Mouse (Mus musculus) midbrain, embryonic 13.5 days (tissue): ENCODE data around the gene Pdzk1ip1. TPM values are rescaled to one million over a fixed set of nuclear protein-coding genes. Genes with fewer than 3 reads are reported as not detected.

Source experiments
- ATAC-seq: fragments of 200-750 bp; cut with Nextera tagmentation; 2 replicates; pipeline ENCODE4 v1.8.0; 2017; ENCODE audit warnings: mild to moderate bottlenecking, moderate TSS enrichment, moderate library complexity
- H3K27ac ChIP-seq: fragments of 300-500 bp; sonication (generic); 2 replicates; pipeline ENCODE4 v1.5.1; 2015; ENCODE audit warnings: inconsistent platforms, mild to moderate bottlenecking, moderate library complexity
- H3K27me3 ChIP-seq: fragments of 300-500 bp; sonication (generic); 2 replicates; pipeline ENCODE4 v1.6.1; 2015; ENCODE audit warnings: mild to moderate bottlenecking, inconsistent platforms
- H3K36me3 ChIP-seq: fragments of 300-500 bp; sonication (generic); 2 replicates; pipeline ENCODE4 v1.6.1; 2015; ENCODE audit warnings: mild to moderate bottlenecking, inconsistent platforms
- H3K4me1 ChIP-seq: fragments of 300-500 bp; sonication (generic); replicated peaks from 2 replicates; pipeline ENCODE4 v1.6.1; 2015; ENCODE audit warnings: inconsistent platforms
- H3K4me2 ChIP-seq: fragments of 300-500 bp; sonication (generic); replicated peaks from 2 replicates; pipeline ENCODE4 v1.6.1; 2015; ENCODE audit warnings: moderate library complexity, mild to moderate bottlenecking, inconsistent platforms
- H3K4me3 ChIP-seq: fragments of 300-500 bp; sonication (generic); replicated peaks from 2 replicates; pipeline ENCODE4 v1.5.1; 2015; ENCODE audit warnings: mild to moderate bottlenecking, inconsistent platforms
- H3K9ac ChIP-seq: fragments of 300-500 bp; sonication (generic); replicated peaks from 2 replicates; pipeline ENCODE4 v1.6.1; 2015; ENCODE audit warnings: mild to moderate bottlenecking, inconsistent platforms
- H3K9me3 ChIP-seq: fragments of 300-500 bp; sonication (generic); 2 replicates; pipeline ENCODE4 v1.6.1; 2016; ENCODE audit warnings: mild to moderate bottlenecking, inconsistent platforms
- WGBS: fragments of 180-500 bp; shearing (Covaris S2); methylation state at CpG from one replicate; pipeline ENCODE4 v1.1.7; 2015; 5-methylcytosine and 5-hydroxymethylcytosine counted together
- polyA plus RNA-seq: library from polyadenylated mRNA; unstranded; fragments of >200 nt; fragmentation: Nextera tagmentation; extraction: Ambion mirVana; gene quantifications from 2 replicates; pipeline ENCODE4 v1.2.1, GENCODE M21; 2015

Gene Pdzk1ip1
- polyA plus RNA-seq, 1 experiment from 2014 or later: 6.3 TPM

DNA sequence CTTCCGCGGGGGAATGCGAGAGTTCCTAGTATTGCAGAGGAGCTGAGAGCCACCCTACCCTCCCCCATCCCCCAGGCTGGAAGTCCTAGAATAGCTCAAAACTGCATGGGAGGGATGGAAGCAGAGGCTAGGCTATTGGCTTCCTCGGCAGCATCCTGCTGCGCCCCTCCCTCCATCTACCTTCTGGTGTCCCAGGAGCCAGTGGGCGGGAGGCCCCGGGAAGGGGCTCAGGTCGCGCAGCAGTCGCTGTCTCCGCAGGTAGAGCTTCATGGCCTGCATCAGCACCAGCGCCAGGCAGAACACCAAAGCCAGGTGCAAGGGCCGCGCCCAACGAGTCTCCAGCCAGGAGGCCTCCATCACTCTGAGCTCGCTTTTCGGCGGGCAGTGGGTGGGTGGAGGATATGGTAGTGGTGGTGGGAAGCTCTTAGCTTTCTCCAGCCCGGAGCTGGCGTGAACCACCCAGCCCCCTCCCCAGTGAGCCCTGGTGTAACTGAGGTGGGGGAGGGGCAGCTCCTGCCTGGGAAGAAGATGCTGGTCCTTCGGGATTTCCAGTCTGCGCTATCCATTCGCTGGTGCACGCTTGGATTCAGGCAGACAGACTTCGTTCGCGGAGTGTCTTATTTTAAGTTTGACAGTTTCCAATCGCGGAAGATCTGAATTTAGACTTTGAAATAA lies 45.2 kb downstream of the Pdzk1ip1 start, which contains the start of gene Cyp4x1:
Gene Cyp4x1 (minus strand): TSS at position 661 of the 675 bp plus-strand sequence.
- H3K9me3 ChIP-seq: no peaks in the 10 kb centered on the region
- H3K27ac ChIP-seq: peak within 1 kb of the TSS; percentile 46; the same call in 1 of the 2 replicates
- peaks cover 7% of the 10 kb centered on the region; the same call in 1 of the 2 replicates for H3K27me3 ChIP-seq
- H3K4me3 ChIP-seq: peak within 1 kb of the TSS; percentile 53
- ATAC-seq: peak; percentile 91
- H3K4me1 ChIP-seq: peaks cover 15% of the 10 kb centered on the region; the same call in 1 of the 2 replicates
- H3K36me3 ChIP-seq: no peaks in the 10 kb centered on the region
- under 1% methylated on average over 29 of the region's 29 CpGs for WGBS
- peak within 1 kb of the TSS; percentile 76 for H3K4me2 ChIP-seq
- H3K9ac ChIP-seq: peak within 1 kb of the TSS; percentile 69

DNA sequence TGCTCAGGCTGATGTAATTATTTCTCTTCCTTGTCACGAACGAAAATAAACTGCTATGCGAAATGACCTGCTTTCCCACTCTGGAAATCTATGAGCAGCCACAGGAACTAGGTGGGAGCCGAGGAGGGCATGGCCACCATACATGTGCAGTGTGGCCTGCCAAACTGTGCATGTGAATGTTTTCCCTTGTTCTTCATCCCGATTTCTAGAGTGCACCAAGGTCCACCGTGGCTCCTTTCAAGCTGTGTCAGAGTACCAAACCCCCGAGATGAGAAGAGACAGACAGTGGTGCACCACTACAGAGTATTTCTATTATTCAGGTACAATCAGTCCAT lies 45.8 kb downstream of the Pdzk1ip1 start:
- Histone ChIP-seq H3K4me2 (peak overlapping the region; percentile 76), H3K27me3 (peaks cover 7% of the 10 kb centered on the region; the same call in 1 of the 2 replicates), H3K4me3 (peak overlapping the region; percentile 53), H3K4me1 (peaks cover 15% of the 10 kb centered on the region; the same call in 1 of the 2 replicates), H3K27ac (no peak overlapping the region), H3K9ac (peak overlapping the region; percentile 69), H3K9me3 (no peaks in the 10 kb centered on the region), H3K36me3 (no peaks in the 10 kb centered on the region)
- WGBS: 11% methylated on average over 7 of the region's 7 CpGs
- peak; percentile 67; the same call in 1 of the 2 replicates for ATAC-seq

Other genes with a start within 250 kb of the Pdzk1ip1 start
- gene Foxd2, start 179.8 kb upstream of the Pdzk1ip1 start, polyA plus RNA-seq: 0.41 and 0.50 TPM in 2 replicates
- gene Foxe3, start 162.7 kb upstream of the Pdzk1ip1 start, polyA plus RNA-seq: not detected in 2 replicates
- gene Cmpk1, start 101.5 kb upstream of the Pdzk1ip1 start, polyA plus RNA-seq: 163 TPM in 2 replicates
- 4.7 and 5.7 TPM in 2 replicates for gene Stil, start 88.5 kb upstream of the Pdzk1ip1 start, polyA plus RNA-seq
- 7.6 and 11.9 TPM in 2 replicates for gene Tal1, start 32.3 kb upstream of the Pdzk1ip1 start, polyA plus RNA-seq
- gene Cyp4x1, start 45.6 kb downstream of the Pdzk1ip1 start, polyA plus RNA-seq: 3.6 and 4.4 TPM in 2 replicates
- not detected in 2 replicates for gene Cyp4a29, start 153.4 kb downstream of the Pdzk1ip1 start, polyA plus RNA-seq
- gene Cyp4a12a, start 210.3 kb downstream of the Pdzk1ip1 start, polyA plus RNA-seq: not detected in 2 replicates